Mouse (Mus musculus): ENCODE measurements at regions not wholly inside any gene's neighbourhood (a gene's known extent, or its start where the extent isn't known, plus 50 kb on each side); places are given as distances from the start of the nearest gene placed in this dataset.

GRCm38 (mm10) chr11:64841092-64841491, 137.7 kb upstream of the Elac2 start:
- no peak overlapping the region for H3K4me2 ChIP-seq (ENCODE audit: low read depth)
- no peak overlapping the region for H3ac ChIP-seq (ENCODE audit: control insufficient read depth, insufficient read length)
- TF ChIP-seq USF1 (IDR thresholded peaks at IDR 0.05; ENCODE audit: low read depth) (no peak), REST (IDR thresholded peaks at IDR 0.05; ENCODE audit: insufficient read depth, insufficient read length) (no peak), CEBPB (IDR thresholded peaks at IDR 0.05; ENCODE audit: insufficient read depth, poor library complexity, severe bottlenecking) (no peak)
- H3K36me3 ChIP-seq (ENCODE audit: control insufficient read depth, insufficient read depth): no peaks in the 10 kb centered on the region
- H3K79me2 ChIP-seq (ENCODE audit: control insufficient read depth, insufficient read depth): no peaks in the 10 kb centered on the region
- H3K27me3 ChIP-seq (ENCODE audit: control insufficient read depth, insufficient read depth, insufficient read length): peaks cover 5% of the 10 kb centered on the region
- H3K4me3 ChIP-seq: no peak overlapping the region

DNA sequence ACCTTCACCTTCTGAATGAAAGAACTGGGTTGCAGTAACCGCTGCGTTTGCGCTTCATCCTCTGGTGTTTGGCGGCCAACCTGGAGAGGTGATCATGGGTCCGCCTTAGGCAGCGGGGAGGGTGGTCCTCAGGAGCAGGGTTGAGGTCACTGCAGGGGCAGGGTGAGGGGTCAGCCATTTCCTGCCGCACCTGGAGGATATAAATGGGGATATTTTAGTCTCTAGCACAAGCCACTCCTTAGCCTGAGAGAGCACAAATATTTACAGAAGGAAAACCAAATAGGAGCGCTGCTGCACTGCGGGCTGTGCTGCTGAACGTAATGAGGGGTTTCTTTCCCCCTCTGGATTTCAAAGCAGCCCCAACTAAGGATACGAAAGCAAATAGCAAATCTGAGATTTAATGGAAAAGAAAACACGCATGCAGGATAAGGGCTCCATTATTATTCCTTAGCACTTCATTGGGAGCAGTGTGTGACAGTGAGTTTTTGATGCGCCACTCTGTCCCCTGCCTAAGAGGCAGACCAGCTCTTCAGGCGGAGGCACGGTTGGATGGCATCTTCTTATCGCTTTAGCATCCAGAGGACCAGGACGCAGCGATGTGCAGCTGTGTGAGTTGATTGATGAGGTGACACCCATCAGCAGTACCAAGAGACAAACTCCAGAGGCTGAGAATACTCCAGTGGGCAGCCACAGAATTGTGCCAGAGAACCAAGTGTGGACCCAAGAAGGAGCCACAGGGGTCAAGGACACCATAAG, 135.9 kb upstream of the Elac2 start:
- Histone ChIP-seq H3ac (ENCODE audit: control insufficient read depth, insufficient read length) (no peak overlapping the region), H3K27me3 (ENCODE audit: control insufficient read depth, insufficient read depth, insufficient read length) (peaks cover 5% of the 10 kb centered on the region), H3K36me3 (ENCODE audit: control insufficient read depth, insufficient read depth) (no peaks in the 10 kb centered on the region), H3K4me3 (no peak overlapping the region), H3K4me2 (ENCODE audit: low read depth) (no peak overlapping the region), H3K79me2 (ENCODE audit: control insufficient read depth, insufficient read depth) (no peaks in the 10 kb centered on the region)
- TF ChIP-seq E2F4 (IDR thresholded peaks at IDR 0.05; ENCODE audit: insufficient read depth): no peak

DNA sequence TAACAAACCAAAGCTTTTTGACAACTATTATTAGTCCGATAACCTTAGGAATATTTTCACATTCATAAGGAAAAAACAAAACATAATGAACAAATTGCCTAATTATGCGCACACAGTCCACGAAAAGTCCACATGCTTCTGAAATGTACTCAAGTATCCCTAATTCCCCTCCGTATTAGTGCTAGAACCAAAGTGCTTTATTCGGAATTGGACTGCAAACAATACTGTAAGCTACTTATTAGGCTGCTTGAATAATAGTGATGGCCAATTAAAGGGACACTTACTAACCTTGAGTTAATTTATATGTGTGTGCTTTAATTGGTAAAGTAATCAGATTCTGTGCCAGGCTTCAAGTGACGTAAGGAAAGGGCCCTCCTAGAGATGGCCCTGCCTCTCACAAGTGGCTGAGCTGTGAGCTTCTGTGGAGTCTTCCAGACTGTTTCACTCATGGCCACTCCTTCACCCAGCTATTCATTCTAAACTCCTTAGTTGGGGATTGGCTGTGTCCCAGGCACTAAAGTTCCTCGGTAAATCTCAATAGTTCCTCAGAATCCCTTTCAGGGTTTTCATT, 132.2 kb upstream of the Elac2 start:
- TF ChIP-seq MYOG (IDR thresholded peaks at IDR 0.05; ENCODE audit: control insufficient read depth in 1 of 3, insufficient read depth in 1 of 3, insufficient read length in 2 of 3, low read depth in 2 of 3): no peak
- no peak for TF ChIP-seq CEBPB (IDR thresholded peaks at IDR 0.05; ENCODE audit: insufficient read depth, poor library complexity, severe bottlenecking)
- TF ChIP-seq SRF (IDR thresholded peaks at IDR 0.05; ENCODE audit: control insufficient read depth, insufficient read length, low read depth): no peak
- TF ChIP-seq USF1 (IDR thresholded peaks at IDR 0.05; ENCODE audit: low read depth): no peak
- Histone ChIP-seq H3K4me3 (no peak overlapping the region), H3ac (ENCODE audit: control insufficient read depth, insufficient read length) (no peak overlapping the region), H3K36me3 (ENCODE audit: control insufficient read depth, insufficient read depth) (no peaks in the 10 kb centered on the region), H3K4me2 (ENCODE audit: low read depth) (no peak overlapping the region), H3K27me3 (ENCODE audit: control insufficient read depth, insufficient read depth, insufficient read length) (peaks cover 5% of the 10 kb centered on the region), H3K79me2 (ENCODE audit: control insufficient read depth, insufficient read depth) (no peaks in the 10 kb centered on the region)

GRCm38 (mm10) chr11:64859636-64860035, 119.2 kb upstream of the Elac2 start:
- H3K4me2 ChIP-seq (ENCODE audit: low read depth): no peak overlapping the region
- H3K79me2 ChIP-seq (ENCODE audit: control insufficient read depth, insufficient read depth): no peaks in the 10 kb centered on the region
- no peaks in the 10 kb centered on the region for H3K27me3 ChIP-seq (ENCODE audit: control insufficient read depth, insufficient read depth, insufficient read length)
- no peak overlapping the region for H3ac ChIP-seq (ENCODE audit: control insufficient read depth, insufficient read length)
- no peak for TF ChIP-seq TCF12 (IDR thresholded peaks at IDR 0.05; ENCODE audit: insufficient read depth, poor library complexity, severe bottlenecking)
- TF ChIP-seq CEBPB (IDR thresholded peaks at IDR 0.05; ENCODE audit: insufficient read depth, poor library complexity, severe bottlenecking): no peak
- no peak for TF ChIP-seq SRF (IDR thresholded peaks at IDR 0.05; ENCODE audit: control insufficient read depth, insufficient read length, low read depth)
- TF ChIP-seq REST (IDR thresholded peaks at IDR 0.05; ENCODE audit: insufficient read depth, insufficient read length): no peak
- no peak for TF ChIP-seq TCF3 (IDR thresholded peaks at IDR 0.05; ENCODE audit: insufficient read length, low read depth)
- TF ChIP-seq E2F4 (IDR thresholded peaks at IDR 0.05; ENCODE audit: insufficient read depth): no peak
- TF ChIP-seq MYOD1 (IDR thresholded peaks at IDR 0.05; ENCODE audit: control insufficient read depth in 1 of 3, insufficient read length in 2 of 3, low read depth in 2 of 3): no peak
- no peak for TF ChIP-seq MAX (IDR thresholded peaks at IDR 0.05; ENCODE audit: low read depth)
- no peak for TF ChIP-seq USF1 (IDR thresholded peaks at IDR 0.05; ENCODE audit: low read depth)
- TF ChIP-seq POLR2AphosphoS2 (IDR thresholded peaks at IDR 0.05; ENCODE audit: insufficient read length, low read depth): no peak
- TF ChIP-seq MYOG (IDR thresholded peaks at IDR 0.05; ENCODE audit: control insufficient read depth in 1 of 3, insufficient read depth in 1 of 3, insufficient read length in 2 of 3, low read depth in 2 of 3): no peak
- no peak for TF ChIP-seq POLR2A (IDR thresholded peaks at IDR 0.05; ENCODE audit: insufficient read length, low read depth)
- no peaks in the 10 kb centered on the region for H3K36me3 ChIP-seq (ENCODE audit: control insufficient read depth, insufficient read depth)
- H3K4me3 ChIP-seq: no peak overlapping the region

- TF ChIP-seq TCF12 (IDR thresholded peaks at IDR 0.05; ENCODE audit: insufficient read depth, poor library complexity, severe bottlenecking): no peak
- no peak for TF ChIP-seq MYOG (IDR thresholded peaks at IDR 0.05; ENCODE audit: control insufficient read depth in 1 of 3, insufficient read depth in 1 of 3, insufficient read length in 2 of 3, low read depth in 2 of 3)
- TF ChIP-seq REST (IDR thresholded peaks at IDR 0.05; ENCODE audit: insufficient read depth, insufficient read length): no peak
- no peak for TF ChIP-seq E2F4 (IDR thresholded peaks at IDR 0.05; ENCODE audit: insufficient read depth)
- no peak for TF ChIP-seq POLR2AphosphoS2 (IDR thresholded peaks at IDR 0.05; ENCODE audit: insufficient read length, low read depth)
- TF ChIP-seq MAX (IDR thresholded peaks at IDR 0.05; ENCODE audit: low read depth): no peak
- no peak for TF ChIP-seq USF1 (IDR thresholded peaks at IDR 0.05; ENCODE audit: low read depth)
- TF ChIP-seq TCF3 (IDR thresholded peaks at IDR 0.05; ENCODE audit: insufficient read length, low read depth): no peak
- TF ChIP-seq SRF (IDR thresholded peaks at IDR 0.05; ENCODE audit: control insufficient read depth, insufficient read length, low read depth): no peak
- TF ChIP-seq POLR2A (IDR thresholded peaks at IDR 0.05; ENCODE audit: insufficient read length, low read depth): no peak
- no peak for TF ChIP-seq CEBPB (IDR thresholded peaks at IDR 0.05; ENCODE audit: insufficient read depth, poor library complexity, severe bottlenecking)
- no peak for TF ChIP-seq MYOD1 (IDR thresholded peaks at IDR 0.05; ENCODE audit: control insufficient read depth in 1 of 3, insufficient read length in 2 of 3, low read depth in 2 of 3)
- no peaks in the 10 kb centered on the region for H3K36me3 ChIP-seq (ENCODE audit: control insufficient read depth, insufficient read depth)
- no peaks in the 10 kb centered on the region for H3K79me2 ChIP-seq (ENCODE audit: control insufficient read depth, insufficient read depth)
- H3ac ChIP-seq (ENCODE audit: control insufficient read depth, insufficient read length): no peak overlapping the region
- H3K4me3 ChIP-seq: no peak overlapping the region
- H3K27me3 ChIP-seq (ENCODE audit: control insufficient read depth, insufficient read depth, insufficient read length): no peaks in the 10 kb centered on the region
- no peak overlapping the region for H3K4me2 ChIP-seq (ENCODE audit: low read depth)
Measured at GRCm38 (mm10) chr11:64880674-64881073, 98.2 kb upstream of the Elac2 start.

Data from myocyte (in vitro differentiated cells).